Mouse (Mus musculus) heart, embryonic 15.5 days (tissue): ENCODE measurements at regions not wholly inside any gene's neighbourhood (a gene's known extent, or its start where the extent isn't known, plus 50 kb on each side); places are given as distances from the start of the nearest gene placed in this dataset.

Experiments used
- ATAC-seq: fragments of 200-750 bp; cut with Nextera tagmentation; replicated peaks from 2 replicates; pipeline ENCODE4 v1.8.0; 2017; ENCODE audit warnings: low read depth, moderate TSS enrichment; ENCODE audit not compliant: insufficient number of reproducible peaks, insufficient read depth, low FRiP score
- H3K27ac ChIP-seq: fragments of 300-500 bp; sonication (generic); 2 replicates; pipeline ENCODE4 v1.5.1; 2015; ENCODE audit warnings: mild to moderate bottlenecking, inconsistent platforms
- H3K27me3 ChIP-seq: fragments of 300-500 bp; sonication (generic); 2 replicates; pipeline ENCODE4 v1.6.1; 2015; ENCODE audit warnings: inconsistent platforms
- H3K36me3 ChIP-seq: fragments of 300-500 bp; sonication (generic); 2 replicates; pipeline ENCODE4 v1.6.1; 2015; ENCODE audit warnings: mild to moderate bottlenecking, inconsistent platforms
- H3K4me1 ChIP-seq: fragments of 300-500 bp; sonication (generic); replicated peaks from 2 replicates; pipeline ENCODE4 v1.6.1; 2015; ENCODE audit warnings: inconsistent platforms
- H3K4me2 ChIP-seq: fragments of 300-500 bp; sonication (generic); 2 replicates; pipeline ENCODE4 v1.6.1; 2015; ENCODE audit warnings: inconsistent platforms, mild to moderate bottlenecking, moderate library complexity
- H3K4me3 ChIP-seq: fragments of 300-500 bp; sonication (generic); 2 replicates; pipeline ENCODE4 v1.5.1; 2015; ENCODE audit warnings: mild to moderate bottlenecking, inconsistent platforms
- H3K9ac ChIP-seq: fragments of 300-500 bp; sonication (generic); 2 replicates; pipeline ENCODE4 v1.6.1; 2015; ENCODE audit warnings: mild to moderate bottlenecking, inconsistent platforms
- H3K9me3 ChIP-seq: fragments of 300-500 bp; sonication (generic); replicated peaks from 2 replicates; pipeline ENCODE4 v1.6.1; 2016; ENCODE audit warnings: inconsistent platforms
- WGBS: fragments of 180-500 bp; shearing (Covaris S2); methylation state at CpG from one replicate; pipeline ENCODE4 v1.1.7; 2015; ENCODE audit warnings: mixed read lengths; 5-methylcytosine and 5-hydroxymethylcytosine counted together

- WGBS, result 61% methylated on average over 6 of the region's 6 CpGs
- Histone ChIP-seq H3K4me2 (0 out of 2 replicates have a peak overlapping the region, but pooled peaks have one; percentile 22), H3K4me1 (peaks cover 22% of the 10 kb centered on the region), H3K9me3 (no peaks in the 10 kb centered on the region), H3K9ac (no peak overlapping the region), H3K27ac (0 out of 2 replicates have a peak overlapping the region, but pooled peaks have one; percentile 58), H3K36me3 (no peaks in the 10 kb centered on the region), H3K4me3 (no peak overlapping the region), H3K27me3 (no peaks in the 10 kb centered on the region)
- ATAC-seq, result no peak
These were observed 173.9 kb upstream of the Igfbp7 start for GRCm38 (mm10) chr5:77581702-77582101.

- no peak overlapping the region for H3K9ac ChIP-seq
- H3K4me3 ChIP-seq, result no peak overlapping the region
- no peaks in the 10 kb centered on the region for H3K9me3 ChIP-seq
- 26% methylated on average over 6 of the region's 6 CpGs for WGBS
- peaks cover 22% of the 10 kb centered on the region for H3K4me1 ChIP-seq
- no peaks in the 10 kb centered on the region for H3K36me3 ChIP-seq
- peak overlapping the region; percentile 22 for H3K4me2 ChIP-seq
- H3K27ac ChIP-seq, result peak overlapping the region; percentile 58
- no peaks in the 10 kb centered on the region for H3K27me3 ChIP-seq
- peak; percentile 59 for ATAC-seq
These were observed 173.3 kb upstream of the Igfbp7 start for GRCm38 (mm10) chr5:77581106-77581638.

GRCm38 (mm10) chr5:77579826-77580745, 172.2 kb upstream of the Igfbp7 start:
- no peaks in the 10 kb centered on the region for H3K36me3 ChIP-seq
- peak overlapping the region; percentile 49 for H3K4me2 ChIP-seq
- peak; percentile 19; the same call in 1 of the 2 replicates for ATAC-seq
- H3K27ac ChIP-seq, result peak overlapping the region; percentile 58
- no peaks in the 10 kb centered on the region for H3K27me3 ChIP-seq
- H3K4me3 ChIP-seq, result peak overlapping the region; percentile 19; the same call in 1 of the 2 replicates
- WGBS, result 20% methylated on average over 20 of the region's 20 CpGs
- no peaks in the 10 kb centered on the region for H3K9me3 ChIP-seq
- H3K9ac ChIP-seq, result peak overlapping the region; percentile 35; the same call in 1 of the 2 replicates
- H3K4me1 ChIP-seq, result peaks cover 22% of the 10 kb centered on the region

- Histone ChIP-seq H3K4me3 (no peak overlapping the region), H3K9ac (no peak overlapping the region), H3K4me2 (no peak overlapping the region), H3K27me3 (no peaks in the 10 kb centered on the region), H3K36me3 (no peaks in the 10 kb centered on the region), H3K27ac (no peak overlapping the region), H3K9me3 (no peaks in the 10 kb centered on the region), H3K4me1 (peaks cover 22% of the 10 kb centered on the region)
- WGBS, result 80% methylated on average over 5 of the region's 5 CpGs
- no peak for ATAC-seq
These were observed 169.0 kb upstream of the Igfbp7 start for GRCm38 (mm10) chr5:77576881-77577280.

DNA sequence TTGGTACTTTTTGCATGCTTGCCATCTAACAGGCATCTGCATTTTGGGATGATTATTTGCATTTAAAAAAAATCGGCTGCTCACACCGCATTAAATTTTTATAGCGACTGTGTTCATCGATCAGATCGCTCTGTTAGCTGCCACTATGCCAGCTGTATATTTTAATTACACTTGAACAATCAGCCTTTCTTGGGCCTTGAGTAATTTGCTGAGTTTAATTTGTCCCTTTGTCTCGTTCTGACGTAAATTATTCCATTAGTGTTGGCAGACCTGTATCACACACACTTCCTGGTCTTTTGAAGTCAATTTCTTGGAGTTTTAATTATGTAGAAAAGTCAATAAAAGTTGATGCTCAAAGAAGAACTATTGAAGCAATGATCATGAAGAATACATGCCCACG, 167.9 kb upstream of the Igfbp7 start:
- no peaks in the 10 kb centered on the region for H3K27me3 ChIP-seq
- H3K4me2 ChIP-seq, result no peak overlapping the region
- no peaks in the 10 kb centered on the region for H3K36me3 ChIP-seq
- no peak overlapping the region for H3K27ac ChIP-seq
- peaks cover 12% of the 10 kb centered on the region for H3K4me1 ChIP-seq
- 86% methylated on average over 8 of the region's 8 CpGs for WGBS
- ATAC-seq, result no peak
- no peak overlapping the region for H3K4me3 ChIP-seq
- H3K9me3 ChIP-seq, result no peaks in the 10 kb centered on the region
- no peak overlapping the region for H3K9ac ChIP-seq

GRCm38 (mm10) chr5:77570364-77570763, 162.5 kb upstream of the Igfbp7 start:
- no peak overlapping the region for H3K4me3 ChIP-seq
- H3K4me2 ChIP-seq, result no peak overlapping the region
- no peaks in the 10 kb centered on the region for H3K9me3 ChIP-seq
- peaks cover 3% of the 10 kb centered on the region; the same call in 1 of the 2 replicates for H3K4me1 ChIP-seq
- WGBS, result 44% methylated on average over 9 of the region's 9 CpGs
- ATAC-seq, result 0 out of 2 replicates have a peak, but pooled peaks have one; percentile 18
- no peak overlapping the region for H3K27ac ChIP-seq
- H3K36me3 ChIP-seq, result no peaks in the 10 kb centered on the region
- no peaks in the 10 kb centered on the region for H3K27me3 ChIP-seq
- no peak overlapping the region for H3K9ac ChIP-seq

- H3K27ac ChIP-seq, result no peak overlapping the region
- H3K4me2 ChIP-seq, result no peak overlapping the region
- WGBS, result 68% methylated on average over 5 of the region's 5 CpGs
- no peaks in the 10 kb centered on the region for H3K36me3 ChIP-seq
- no peak overlapping the region for H3K9ac ChIP-seq
- no peaks in the 10 kb centered on the region for H3K27me3 ChIP-seq
- H3K4me1 ChIP-seq, result peaks cover 3% of the 10 kb centered on the region; the same call in 1 of the 2 replicates
- H3K9me3 ChIP-seq, result no peaks in the 10 kb centered on the region
- no peak for ATAC-seq
- no peak overlapping the region for H3K4me3 ChIP-seq
These were observed 160.3 kb upstream of the Igfbp7 start for GRCm38 (mm10) chr5:77568121-77568520.

DNA sequence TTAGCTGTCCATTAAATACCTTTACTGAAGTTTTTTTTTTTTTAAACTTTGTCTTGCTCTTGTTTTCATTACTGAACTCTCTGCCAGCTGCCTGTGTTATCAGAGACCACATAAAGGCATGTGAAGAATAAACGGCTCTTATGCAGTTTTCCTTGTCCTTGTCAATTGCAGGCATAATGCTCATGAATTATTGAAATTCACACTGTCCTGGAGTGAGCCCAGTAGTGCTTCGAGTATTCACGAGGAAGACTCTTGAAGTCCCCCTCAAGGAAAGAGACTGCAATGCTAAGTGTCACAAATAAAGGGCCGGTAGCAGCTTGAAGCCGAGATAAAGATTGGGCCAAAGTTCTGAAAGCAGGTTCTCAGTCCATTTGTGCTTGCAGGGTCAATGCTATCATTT, 144.7 kb upstream of the Igfbp7 start:
- no peak overlapping the region for H3K27ac ChIP-seq
- H3K4me3 ChIP-seq, result no peak overlapping the region
- no peaks in the 10 kb centered on the region for H3K36me3 ChIP-seq
- H3K4me2 ChIP-seq, result no peak overlapping the region
- H3K9me3 ChIP-seq, result no peaks in the 10 kb centered on the region
- H3K9ac ChIP-seq, result no peak overlapping the region
- WGBS, result 49% methylated on average over 5 of the region's 5 CpGs
- no peaks in the 10 kb centered on the region for H3K27me3 ChIP-seq
- 0 out of 2 replicates have a peak, but pooled peaks cover 2% of the 10 kb centered on the region for H3K4me1 ChIP-seq
- ATAC-seq, result no peak

GRCm38 (mm10) chr5:77552081-77552480, 144.2 kb upstream of the Igfbp7 start:
- H3K27me3 ChIP-seq, result no peaks in the 10 kb centered on the region

GRCm38 (mm10) chr5:77546001-77546620, 138.3 kb upstream of the Igfbp7 start:
- Histone ChIP-seq H3K4me3 (no peak overlapping the region), H3K4me2 (no peak overlapping the region), H3K9me3 (no peaks in the 10 kb centered on the region), H3K36me3 (no peaks in the 10 kb centered on the region), H3K27me3 (no peaks in the 10 kb centered on the region), H3K27ac (no peak overlapping the region), H3K4me1 (no peaks in the 10 kb centered on the region), H3K9ac (no peak overlapping the region)
- 60% methylated on average over 13 of the region's 13 CpGs for WGBS
- ATAC-seq, result no peak

More at GRCm38 (mm10) chr5:77552081-77552480, 144.2 kb upstream of the Igfbp7 start:
- no peaks in the 10 kb centered on the region for H3K9me3 ChIP-seq
- H3K4me3 ChIP-seq, result no peak overlapping the region
- no peak overlapping the region for H3K27ac ChIP-seq
- H3K36me3 ChIP-seq, result no peaks in the 10 kb centered on the region
- 76% methylated on average over 7 of the region's 7 CpGs for WGBS
- H3K4me1 ChIP-seq, result 0 out of 2 replicates have a peak, but pooled peaks cover 2% of the 10 kb centered on the region
- H3K9ac ChIP-seq, result no peak overlapping the region
- ATAC-seq, result no peak
- no peak overlapping the region for H3K4me2 ChIP-seq

- Histone ChIP-seq H3K36me3 (no peaks in the 10 kb centered on the region), H3K9ac (no peak overlapping the region), H3K27ac (no peak overlapping the region), H3K4me3 (no peak overlapping the region), H3K4me2 (no peak overlapping the region), H3K27me3 (no peaks in the 10 kb centered on the region), H3K9me3 (no peaks in the 10 kb centered on the region), H3K4me1 (no peaks in the 10 kb centered on the region)
- no peak for ATAC-seq
- WGBS, result 64% methylated on average over 19 of the region's 19 CpGs
These were observed 124.6 kb upstream of the Igfbp7 start for GRCm38 (mm10) chr5:77532261-77533015.
